Mouse (Mus musculus) liver, embryonic 15.5 days (tissue): ENCODE measurements around the gene Ehhadh. TPM values are rescaled to one million over a fixed set of nuclear protein-coding genes. Genes with fewer than 3 reads are reported as not detected.
"Not testable (repeated sequence)": the region's sequence is repeated elsewhere in the genome, so short reads cannot be mapped to it uniquely, and the experiment has no call there.

ENCODE experiments used
- ATAC-seq: fragments of 200-750 bp; cut with Nextera tagmentation; 2 replicates; pipeline ENCODE4 v1.8.0; 2017; ENCODE audit warnings: moderate number of reproducible peaks, mild to moderate bottlenecking, moderate library complexity; ENCODE audit not compliant: insufficient read depth
- H3K27ac ChIP-seq: fragments of 300-500 bp; sonication (generic); replicated peaks from 2 replicates; pipeline ENCODE4 v1.5.1; 2015; ENCODE audit warnings: mild to moderate bottlenecking, inconsistent platforms
- H3K27me3 ChIP-seq: fragments of 300-500 bp; sonication (generic); 2 replicates; pipeline ENCODE4 v1.6.1; 2015; ENCODE audit warnings: mild to moderate bottlenecking, inconsistent platforms
- H3K36me3 ChIP-seq: fragments of 300-500 bp; sonication (generic); replicated peaks from 2 replicates; pipeline ENCODE4 v1.6.1; 2015; ENCODE audit warnings: moderate library complexity, mild to moderate bottlenecking, inconsistent platforms
- H3K4me1 ChIP-seq: fragments of 300-500 bp; sonication (generic); replicated peaks from 2 replicates; pipeline ENCODE4 v1.6.1; 2015; ENCODE audit warnings: inconsistent platforms
- H3K4me2 ChIP-seq: fragments of 300-500 bp; sonication (generic); 2 replicates; pipeline ENCODE4 v1.6.1; 2015; ENCODE audit warnings: moderate library complexity, mild to moderate bottlenecking, inconsistent platforms
- H3K4me3 ChIP-seq: fragments of 300-500 bp; sonication (generic); replicated peaks from 2 replicates; pipeline ENCODE4 v1.5.1; 2015; ENCODE audit warnings: mild to moderate bottlenecking, inconsistent platforms
- H3K9ac ChIP-seq: fragments of 300-500 bp; sonication (generic); 2 replicates; pipeline ENCODE4 v1.6.1; 2015; ENCODE audit warnings: moderate library complexity, mild to moderate bottlenecking, inconsistent platforms
- H3K9me3 ChIP-seq: fragments of 300-500 bp; sonication (generic); replicated peaks from 2 replicates; pipeline ENCODE4 v1.6.1; 2016; ENCODE audit warnings: inconsistent platforms
- WGBS: fragments of 180-500 bp; shearing (Covaris S2); methylation state at CpG from one replicate; pipeline ENCODE4 v1.1.7; 2015; ENCODE audit warnings: mixed read lengths; ENCODE audit not compliant: insufficient replicate concordance; 5-methylcytosine and 5-hydroxymethylcytosine counted together
- polyA plus RNA-seq: library from polyadenylated mRNA; unstranded; fragments of >200 nt; fragmentation: Nextera tagmentation; extraction: Ambion mirVana; gene quantifications from 2 replicates; pipeline ENCODE4 v1.2.1, GENCODE M21; 2015

Ehhadh gene
- polyA plus RNA-seq, 1 experiment from 2014 or later: 10.5 TPM

GRCm38 (mm10) chr16:21794697-21795045, 7.1 kb upstream of the Ehhadh start:
- Histone ChIP-seq H3K36me3 (peaks cover 11% of the 10 kb centered on the region; the same call in 1 of the 2 replicates), H3K27me3 (no peaks in the 10 kb centered on the region), H3K4me1 (peaks cover 47% of the 10 kb centered on the region), H3K27ac (peak overlapping the region; percentile 94), H3K9me3 (no peaks in the 10 kb centered on the region), H3K9ac (peak overlapping the region; percentile 91), H3K4me3 (peak overlapping the region; percentile 87), H3K4me2 (peak overlapping the region; percentile 79)
- under 1% methylated on average over 14 of the region's 14 CpGs for WGBS
- ATAC-seq: no peak

- H3K36me3 ChIP-seq: peaks cover 11% of the 10 kb centered on the region; the same call in 1 of the 2 replicates
- H3K4me3 ChIP-seq: peak within 1 kb of the TSS; percentile 87
- H3K9ac ChIP-seq: peak within 1 kb of the TSS; percentile 91
- H3K9me3 ChIP-seq: no peaks in the 10 kb centered on the region
- ATAC-seq: peak; percentile 88
- peaks cover 50% of the 10 kb centered on the region for H3K4me1 ChIP-seq
- H3K4me2 ChIP-seq: peak within 1 kb of the TSS; percentile 79
- H3K27me3 ChIP-seq: no peaks in the 10 kb centered on the region
- 2% methylated on average over 47 of the region's 47 CpGs for WGBS
- H3K27ac ChIP-seq: peak within 1 kb of the TSS; percentile 94
Observed at GRCm38 (mm10) chr16:21793875-21794696, 6.5 kb upstream of the Ehhadh start, which contains the start of gene Map3k13. Map3k13 (plus strand) TSS chr16:21794346.

GRCm38 (mm10) chr16:21793080-21793810, 5.6 kb upstream of the Ehhadh start:
- H3K36me3 ChIP-seq, H3K27me3 ChIP-seq, H3K9me3 ChIP-seq, ATAC-seq: not testable (repeated sequence)
- peak overlapping the region; percentile 79 for H3K4me2 ChIP-seq
- peak overlapping the region; percentile 91 for H3K9ac ChIP-seq
- H3K27ac ChIP-seq: peak overlapping the region; percentile 94
- H3K4me1 ChIP-seq: peaks cover 59% of the 10 kb centered on the region
- peak overlapping the region; percentile 87 for H3K4me3 ChIP-seq
- 10% methylated on average over 2 of the region's 2 CpGs for WGBS

GRCm38 (mm10) chr16:21791779-21792178, 4.2 kb upstream of the Ehhadh start:
- Histone ChIP-seq H3K9ac (no peak overlapping the region), H3K4me2 (peak overlapping the region; percentile 79), H3K9me3 (no peaks in the 10 kb centered on the region), H3K27ac (peak overlapping the region; percentile 94), H3K36me3 (no peaks in the 10 kb centered on the region), H3K4me1 (peaks cover 74% of the 10 kb centered on the region), H3K4me3 (no peak overlapping the region), H3K27me3 (no peaks in the 10 kb centered on the region)
- ATAC-seq: peak; percentile 51
- WGBS: 14% methylated on average over 3 of the region's 3 CpGs

- Histone ChIP-seq H3K9ac (no peak overlapping the region), H3K4me3 (no peak overlapping the region), H3K9me3 (no peaks in the 10 kb centered on the region), H3K4me2 (no peak overlapping the region), H3K36me3 (no peaks in the 10 kb centered on the region), H3K27ac (peak overlapping the region; percentile 94; the same call in 1 of the 2 replicates), H3K4me1 (peaks cover 71% of the 10 kb centered on the region), H3K27me3 (no peaks in the 10 kb centered on the region)
- no peak for ATAC-seq
- WGBS: 15% methylated on average over 1 of the region's 1 CpGs
Observed at GRCm38 (mm10) chr16:21790469-21790868, 2.9 kb upstream of the Ehhadh start.

GRCm38 (mm10) chr16:21789180-21789579, 1.6 kb upstream of the Ehhadh start:
- Histone ChIP-seq H3K9ac (no peak overlapping the region), H3K4me2 (no peak overlapping the region), H3K9me3 (no peaks in the 10 kb centered on the region), H3K27me3 (no peaks in the 10 kb centered on the region), H3K4me1 (peaks cover 70% of the 10 kb centered on the region), H3K27ac (no peak overlapping the region), H3K4me3 (no peak overlapping the region), H3K36me3 (no peaks in the 10 kb centered on the region)
- 91% methylated on average over 2 of the region's 2 CpGs for WGBS
- no peak for ATAC-seq

GRCm38 (mm10) chr16:21788581-21788980, 974 bp upstream of the Ehhadh start:
- H3K4me2 ChIP-seq: no peak overlapping the region
- no peaks in the 10 kb centered on the region for H3K27me3 ChIP-seq
- no peaks in the 10 kb centered on the region for H3K9me3 ChIP-seq
- H3K36me3 ChIP-seq: no peaks in the 10 kb centered on the region
- no peak overlapping the region for H3K9ac ChIP-seq
- H3K4me1 ChIP-seq: peaks cover 70% of the 10 kb centered on the region
- no peak overlapping the region for H3K4me3 ChIP-seq
- ATAC-seq: no peak
- 0 out of 2 replicates have a peak overlapping the region, but pooled peaks have one; percentile 73 for H3K27ac ChIP-seq
- WGBS: 47% methylated on average over 3 of the region's 3 CpGs

GRCm38 (mm10) chr16:21786317-21786716, 1.3 kb downstream of the Ehhadh start:
- no peak overlapping the region for H3K27ac ChIP-seq
- H3K4me2 ChIP-seq: peak overlapping the region; percentile 81; the same call in 1 of the 2 replicates
- no peaks in the 10 kb centered on the region for H3K36me3 ChIP-seq
- H3K4me1 ChIP-seq: peaks cover 58% of the 10 kb centered on the region
- WGBS: 74% methylated on average over 8 of the region's 8 CpGs
- no peak overlapping the region for H3K9ac ChIP-seq
- H3K27me3 ChIP-seq: no peaks in the 10 kb centered on the region
- no peaks in the 10 kb centered on the region for H3K9me3 ChIP-seq
- no peak overlapping the region for H3K4me3 ChIP-seq
- ATAC-seq: no peak

- H3K27ac ChIP-seq: no peak overlapping the region
- 66% methylated on average over 4 of the region's 4 CpGs for WGBS
- H3K9ac ChIP-seq: no peak overlapping the region
- H3K4me2 ChIP-seq: no peak overlapping the region
- H3K27me3 ChIP-seq: no peaks in the 10 kb centered on the region
- peaks cover 48% of the 10 kb centered on the region for H3K4me1 ChIP-seq
- no peaks in the 10 kb centered on the region for H3K36me3 ChIP-seq
- H3K4me3 ChIP-seq: no peak overlapping the region
- no peaks in the 10 kb centered on the region for H3K9me3 ChIP-seq
- ATAC-seq: no peak
Observed at GRCm38 (mm10) chr16:21785000-21785399, 2.6 kb downstream of the Ehhadh start.

- H3K27me3 ChIP-seq: no peaks in the 10 kb centered on the region
- no peak overlapping the region for H3K4me2 ChIP-seq
- H3K9me3 ChIP-seq: no peaks in the 10 kb centered on the region
- no peak overlapping the region for H3K4me3 ChIP-seq
- WGBS: 61% methylated on average over 2 of the region's 2 CpGs
- no peak overlapping the region for H3K9ac ChIP-seq
- ATAC-seq: no peak
- peaks cover 37% of the 10 kb centered on the region for H3K4me1 ChIP-seq
- no peak overlapping the region for H3K27ac ChIP-seq
- H3K36me3 ChIP-seq: no peaks in the 10 kb centered on the region
Observed at GRCm38 (mm10) chr16:21782807-21783206, 4.8 kb downstream of the Ehhadh start.

GRCm38 (mm10) chr16:21781895-21782294, 5.7 kb downstream of the Ehhadh start:
- no peak overlapping the region for H3K4me2 ChIP-seq
- H3K36me3 ChIP-seq: 0 out of 2 replicates have a peak, but pooled peaks cover 2% of the 10 kb centered on the region
- H3K9ac ChIP-seq: no peak overlapping the region
- H3K4me1 ChIP-seq: peaks cover 28% of the 10 kb centered on the region
- no peak overlapping the region for H3K4me3 ChIP-seq
- no peaks in the 10 kb centered on the region for H3K9me3 ChIP-seq
- ATAC-seq: no peak
- no peak overlapping the region for H3K27ac ChIP-seq
- WGBS: 82% methylated on average over 3 of the region's 3 CpGs
- no peaks in the 10 kb centered on the region for H3K27me3 ChIP-seq
